Mouse (Mus musculus): Measurements from ENCODE around the gene Nod1. TPM values are rescaled to one million over a fixed set of nuclear protein-coding genes. Genes with fewer than 3 reads are reported as not detected.

The Nod1 gene
- polyA plus RNA-seq, 2 experiments: 1.5 to 1.9 TPM

- no peak overlapping the region for H3K27ac ChIP-seq
- peak in 1 of 3 experiments; percentile 11 for DNase-seq (ENCODE audit: low read depth in 3 of 3, low spot score in 3 of 3)
- peak; percentile 64 for TF ChIP-seq CTCF (IDR thresholded peaks at IDR 0.05; ENCODE audit: low read depth)
- no peak for TF ChIP-seq EP300 (IDR thresholded peaks at IDR 0.05; ENCODE audit: low read depth)
- H3K9me3 ChIP-seq (ENCODE audit: control insufficient read depth, low read length): no peaks in the 10 kb centered on the region
- H3K4me3 ChIP-seq (ENCODE audit: insufficient read depth in 1 of 2, low read depth in 2 of 2, low read length in 2 of 2): no peak overlapping the region
- no peak overlapping the region for H3K9ac ChIP-seq (replicated peaks)
- ATAC-seq (ENCODE audit: insufficient read depth): no peak
- H3K4me2 ChIP-seq (ENCODE audit: low read depth): no peak overlapping the region
- H3K27me3 ChIP-seq (ENCODE audit: control insufficient read depth, insufficient read depth, low read length): no peaks in the 10 kb centered on the region
- no peaks in the 10 kb centered on the region for H3K36me3 ChIP-seq (replicated peaks; ENCODE audit: control insufficient read depth, insufficient read depth, low read depth)
- H3K4me1 ChIP-seq (replicated peaks; ENCODE audit: control insufficient read depth in 2 of 2, insufficient read depth in 2 of 2, low read length in 1 of 2): no peaks in the 10 kb centered on the region
- WGBS (ENCODE audit: insufficient replicate concordance): 16% methylated on average over 5 of the region's 5 CpGs
These were observed 43.8 kb upstream of the Nod1 start for GRCm38 (mm10) chr6:55016236-55016635.

- H3K9me3 ChIP-seq (ENCODE audit: control insufficient read depth, low read length): no peaks in the 10 kb centered on the region
- no peak for ATAC-seq (ENCODE audit: insufficient read depth)
- 64% methylated on average over 3 of the region's 3 CpGs for WGBS (ENCODE audit: insufficient replicate concordance)
- H3K4me1 ChIP-seq (replicated peaks; ENCODE audit: control insufficient read depth in 2 of 2, insufficient read depth in 2 of 2, low read length in 1 of 2): no peaks in the 10 kb centered on the region
- peaks cover 2% of the 10 kb centered on the region; the same call in 1 of the 2 replicates for H3K27me3 ChIP-seq (ENCODE audit: control insufficient read depth, insufficient read depth, low read length)
- H3K4me3 ChIP-seq (ENCODE audit: insufficient read depth in 1 of 2, low read depth in 2 of 2, low read length in 2 of 2): no peak overlapping the region
- H3K27ac ChIP-seq: no peak overlapping the region
- TF ChIP-seq EP300 (IDR thresholded peaks at IDR 0.05; ENCODE audit: low read depth): no peak
- no peak for TF ChIP-seq CTCF (IDR thresholded peaks at IDR 0.05; ENCODE audit: low read depth)
- no peak overlapping the region for H3K9ac ChIP-seq (replicated peaks)
- no peak for DNase-seq (ENCODE audit: low read depth in 3 of 3, low spot score in 3 of 3)
- H3K36me3 ChIP-seq (replicated peaks; ENCODE audit: control insufficient read depth, insufficient read depth, low read depth): no peaks in the 10 kb centered on the region
- H3K4me2 ChIP-seq (ENCODE audit: low read depth): no peak overlapping the region
These were observed 41.8 kb upstream of the Nod1 start for GRCm38 (mm10) chr6:55014184-55014583.

- TF ChIP-seq CTCF (IDR thresholded peaks at IDR 0.05; ENCODE audit: low read depth): no peak
- no peak for TF ChIP-seq EP300 (IDR thresholded peaks at IDR 0.05; ENCODE audit: low read depth)
- H3K36me3 ChIP-seq (replicated peaks; ENCODE audit: control insufficient read depth, insufficient read depth, low read depth): no peaks in the 10 kb centered on the region
- no peak overlapping the region for H3K27ac ChIP-seq
- no peaks in the 10 kb centered on the region for H3K9me3 ChIP-seq (ENCODE audit: control insufficient read depth, low read length)
- no peak overlapping the region for H3K4me2 ChIP-seq (ENCODE audit: low read depth)
- no peaks in the 10 kb centered on the region for H3K4me1 ChIP-seq (replicated peaks; ENCODE audit: control insufficient read depth in 2 of 2, insufficient read depth in 2 of 2, low read length in 1 of 2)
- whole genome bisulfite sequencing (ENCODE audit: insufficient replicate concordance): 60% methylated on average over 7 of the region's 7 CpGs
- DNase-seq (ENCODE audit: low read depth in 3 of 3, low spot score in 3 of 3) (no peak), ATAC-seq (ENCODE audit: insufficient read depth) (no peak)
- H3K9ac ChIP-seq (replicated peaks): no peak overlapping the region
- peaks cover 2% of the 10 kb centered on the region; the same call in 1 of the 2 replicates for H3K27me3 ChIP-seq (ENCODE audit: control insufficient read depth, insufficient read depth, low read length)
- no peak overlapping the region for H3K4me3 ChIP-seq (ENCODE audit: insufficient read depth in 1 of 2, low read depth in 2 of 2, low read length in 2 of 2)
These were observed 40.1 kb upstream of the Nod1 start for GRCm38 (mm10) chr6:55012516-55012915.

- ATAC-seq (ENCODE audit: insufficient read depth) (no peak), DNase-seq (ENCODE audit: low read depth in 3 of 3, low spot score in 3 of 3) (no peak)
- Histone ChIP-seq H3K27me3 (ENCODE audit: control insufficient read depth, insufficient read depth, low read length) (peaks cover 2% of the 10 kb centered on the region; the same call in 1 of the 2 replicates), H3K36me3 (replicated peaks; ENCODE audit: control insufficient read depth, insufficient read depth, low read depth) (no peaks in the 10 kb centered on the region), H3K9me3 (ENCODE audit: control insufficient read depth, low read length) (no peaks in the 10 kb centered on the region), H3K4me3 (ENCODE audit: insufficient read depth in 1 of 2, low read depth in 2 of 2, low read length in 2 of 2) (no peak overlapping the region), H3K9ac (replicated peaks) (no peak overlapping the region), H3K27ac (no peak overlapping the region), H3K4me2 (ENCODE audit: low read depth) (no peak overlapping the region), H3K4me1 (replicated peaks; ENCODE audit: control insufficient read depth in 2 of 2, insufficient read depth in 2 of 2, low read length in 1 of 2) (no peaks in the 10 kb centered on the region)
- TF ChIP-seq EP300 (IDR thresholded peaks at IDR 0.05; ENCODE audit: low read depth): no peak
- TF ChIP-seq CTCF (IDR thresholded peaks at IDR 0.05; ENCODE audit: low read depth): no peak
- 66% methylated on average over 4 of the region's 4 CpGs for WGBS (ENCODE audit: insufficient replicate concordance)
These were observed 38.1 kb upstream of the Nod1 start for GRCm38 (mm10) chr6:55010330-55011091.

- WGBS (ENCODE audit: insufficient replicate concordance): 44% methylated on average over 16 of the region's 16 CpGs
- Histone ChIP-seq H3K27me3 (ENCODE audit: control insufficient read depth, insufficient read depth, low read length) (peaks cover 2% of the 10 kb centered on the region; the same call in 1 of the 2 replicates), H3K9me3 (ENCODE audit: control insufficient read depth, low read length) (no peaks in the 10 kb centered on the region), H3K27ac (no peak overlapping the region), H3K36me3 (replicated peaks; ENCODE audit: control insufficient read depth, insufficient read depth, low read depth) (no peaks in the 10 kb centered on the region), H3K4me1 (replicated peaks; ENCODE audit: control insufficient read depth in 2 of 2, insufficient read depth in 2 of 2, low read length in 1 of 2) (no peaks in the 10 kb centered on the region), H3K4me2 (ENCODE audit: low read depth) (no peak overlapping the region), H3K9ac (replicated peaks) (no peak overlapping the region), H3K4me3 (ENCODE audit: insufficient read depth in 1 of 2, low read depth in 2 of 2, low read length in 2 of 2) (no peak overlapping the region)
- no peak for ATAC-seq (ENCODE audit: insufficient read depth)
- no peak for TF ChIP-seq CTCF (IDR thresholded peaks at IDR 0.05; ENCODE audit: low read depth)
- no peak for TF ChIP-seq EP300 (IDR thresholded peaks at IDR 0.05; ENCODE audit: low read depth)
- no peak for DNase-seq (ENCODE audit: low read depth in 3 of 3, low spot score in 3 of 3)
These were observed 37.2 kb upstream of the Nod1 start for GRCm38 (mm10) chr6:55009391-55010230.

Data from liver, embryonic 14.5 days (tissue).